Mouse (Mus musculus) embryo, embryonic 9.5 days (tissue): ENCODE data around the gene 4833439L19Rik.

ENCODE experiments used
- DNase-seq: peaks from one replicate; pipeline ENCODE4 v3.0.0-alpha.2; 2017; ENCODE audit errors: extremely low spot score

Gene 4833439L19Rik

DNA sequence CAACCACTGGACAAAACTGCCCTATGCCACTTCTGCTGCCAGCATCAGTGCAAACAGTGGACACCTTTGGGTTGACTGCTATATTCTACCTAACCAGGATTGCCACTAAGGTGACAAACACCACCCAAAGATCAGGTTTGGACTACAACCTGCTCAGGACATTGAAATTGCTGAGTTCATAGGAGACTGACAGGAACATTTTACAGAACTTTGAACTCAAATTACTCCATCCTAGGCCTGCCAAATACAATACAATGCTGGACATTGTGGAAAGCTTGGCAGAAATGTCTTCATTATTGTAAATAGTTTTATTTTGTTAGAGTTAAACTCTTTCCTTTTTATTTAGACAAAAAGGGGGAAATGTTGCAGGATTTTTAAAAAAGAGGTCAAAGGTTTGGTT is 44.1 kb downstream of the 4833439L19Rik start:
- no peak for DNase-seq

DNA sequence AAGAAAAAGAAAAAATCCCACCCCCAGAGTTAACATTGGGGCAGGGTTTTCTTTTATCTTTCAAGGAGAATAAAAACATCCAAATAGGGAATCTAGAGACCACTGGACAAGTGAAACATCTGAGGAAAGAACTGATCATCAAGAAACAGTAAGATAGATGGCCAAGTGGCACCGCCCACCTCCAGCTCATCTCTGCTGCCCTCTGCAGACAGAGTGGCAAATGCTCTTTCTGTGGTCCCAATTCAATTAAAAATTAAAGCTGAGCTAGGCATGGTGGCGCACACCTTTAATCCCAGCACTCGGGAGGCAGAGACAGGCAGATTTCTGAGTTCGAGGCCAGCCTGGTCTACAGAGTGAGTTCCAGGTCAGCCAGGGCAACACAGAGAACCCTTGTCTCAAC is 45.0 kb downstream of the 4833439L19Rik start:
- no peak for DNase-seq

DNA sequence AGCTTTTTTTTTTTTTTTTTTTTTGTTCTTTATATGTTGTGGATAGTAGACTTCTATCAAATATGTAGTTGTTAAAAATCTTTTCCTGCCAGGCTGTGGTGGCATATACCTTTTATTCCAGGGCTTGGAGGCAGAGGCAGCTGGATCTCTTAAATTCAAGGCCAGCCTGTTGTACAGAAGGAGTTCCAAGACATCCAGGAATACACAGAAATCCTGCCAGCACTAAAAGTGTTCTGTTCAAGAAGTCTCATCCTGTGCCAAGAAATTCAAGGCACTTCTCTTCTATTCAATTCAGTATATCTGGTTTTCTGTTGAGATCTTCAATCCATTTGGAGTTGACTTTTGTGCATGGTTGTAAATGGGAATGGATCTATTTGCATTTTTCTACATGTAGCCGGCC is 59.3 kb downstream of the 4833439L19Rik start:
- no peak for DNase-seq

DNA sequence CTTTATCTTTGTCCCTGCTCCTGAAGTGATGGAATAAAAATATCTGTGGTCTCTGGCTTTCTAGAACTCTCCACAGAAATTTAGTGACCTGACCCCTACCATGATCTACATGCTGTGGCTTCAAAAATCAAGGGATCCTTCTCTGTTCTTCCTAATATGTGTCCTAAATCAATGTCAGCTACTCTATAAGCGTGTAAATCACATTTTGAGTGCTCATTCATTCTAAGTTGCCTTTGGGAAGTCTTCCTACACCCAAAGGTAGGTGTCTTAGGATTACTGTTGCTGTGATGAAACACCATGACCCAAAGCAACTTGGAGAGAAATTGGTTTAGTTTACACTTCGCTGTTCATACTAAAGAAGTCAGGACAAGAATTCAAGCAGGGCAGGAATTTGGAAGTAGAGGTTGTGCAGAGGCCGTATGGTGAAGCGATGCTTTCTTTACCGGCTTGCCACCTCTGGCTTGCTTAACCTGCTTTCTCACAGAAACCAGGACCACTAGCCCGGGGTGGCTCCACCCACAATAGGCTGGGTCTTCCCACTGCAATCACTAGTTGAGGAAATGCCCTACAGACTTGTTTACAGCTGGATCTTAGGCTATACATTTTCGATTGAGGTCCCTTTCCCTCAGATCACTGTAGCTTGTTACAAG is 60.5 kb downstream of the 4833439L19Rik start:
- DNase-seq, result peak; percentile 9

DNA sequence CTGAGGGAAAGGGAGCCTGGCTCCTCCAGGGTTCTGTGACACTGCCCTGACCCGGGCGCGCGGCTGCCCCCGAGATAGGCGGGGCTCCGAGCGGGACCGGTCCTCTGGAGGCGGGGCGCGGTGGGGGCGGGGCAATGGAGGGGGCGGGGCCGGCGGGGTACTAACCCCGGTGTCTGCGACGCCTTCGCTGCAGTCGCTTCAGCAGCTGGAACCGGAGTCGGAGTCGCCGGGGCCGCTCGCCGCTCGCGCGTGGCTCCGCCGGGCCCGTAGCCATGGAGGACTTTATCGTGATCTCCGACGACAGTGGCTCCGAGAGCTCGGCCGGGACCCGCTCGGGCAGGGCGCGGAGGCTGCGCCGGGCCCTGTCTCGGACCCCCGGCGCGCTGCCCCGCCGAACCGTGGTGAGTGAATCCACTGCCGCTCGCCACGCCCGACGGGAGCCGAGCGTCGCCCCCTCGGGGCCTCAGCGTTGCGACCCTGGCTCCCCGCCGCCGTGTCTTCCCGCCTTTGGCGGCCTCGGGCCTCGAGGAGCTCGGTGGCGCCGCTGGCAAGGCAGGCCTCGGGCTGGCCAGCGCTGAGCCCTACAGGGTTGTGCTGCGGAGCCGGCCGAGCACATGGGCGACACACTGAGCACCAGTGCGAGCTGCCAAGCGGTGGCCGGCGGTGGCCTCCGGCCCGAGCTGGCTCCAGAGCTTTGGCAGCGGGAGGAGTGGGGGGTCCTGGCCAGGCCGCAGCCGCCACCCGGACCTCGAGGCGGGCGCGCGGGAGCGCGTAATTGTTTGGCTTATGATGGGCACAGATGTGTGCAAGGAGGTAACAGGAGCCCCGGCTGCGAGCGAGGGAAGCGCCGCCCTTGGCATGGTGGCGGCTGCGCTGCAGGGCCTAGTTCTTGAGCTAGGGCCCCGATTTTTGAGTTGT is 61.4 kb downstream of the 4833439L19Rik start, which contains the start of gene Simc1:
Simc1 (plus strand) TSS at position 176 of the 918 bp plus-strand sequence.
- DNase-seq, result peak; percentile 92

DNA sequence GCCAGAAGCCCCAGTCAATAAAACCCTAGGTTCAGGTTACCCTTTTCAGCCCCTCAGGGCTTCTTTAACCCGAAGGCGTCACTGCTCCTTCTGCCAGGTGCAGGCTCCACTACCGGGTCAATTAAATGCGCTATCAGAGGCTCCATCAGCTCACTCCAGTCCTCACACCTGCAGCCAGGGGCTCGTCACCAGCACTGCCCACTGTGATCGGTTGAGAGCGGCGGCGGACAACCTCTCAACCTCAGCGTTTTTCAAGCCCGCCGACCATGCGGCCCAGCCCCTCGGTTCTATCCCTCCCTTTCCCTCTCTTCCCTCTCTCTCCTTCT is 62.0 kb downstream of the 4833439L19Rik start:
- no peak for DNase-seq

DNA sequence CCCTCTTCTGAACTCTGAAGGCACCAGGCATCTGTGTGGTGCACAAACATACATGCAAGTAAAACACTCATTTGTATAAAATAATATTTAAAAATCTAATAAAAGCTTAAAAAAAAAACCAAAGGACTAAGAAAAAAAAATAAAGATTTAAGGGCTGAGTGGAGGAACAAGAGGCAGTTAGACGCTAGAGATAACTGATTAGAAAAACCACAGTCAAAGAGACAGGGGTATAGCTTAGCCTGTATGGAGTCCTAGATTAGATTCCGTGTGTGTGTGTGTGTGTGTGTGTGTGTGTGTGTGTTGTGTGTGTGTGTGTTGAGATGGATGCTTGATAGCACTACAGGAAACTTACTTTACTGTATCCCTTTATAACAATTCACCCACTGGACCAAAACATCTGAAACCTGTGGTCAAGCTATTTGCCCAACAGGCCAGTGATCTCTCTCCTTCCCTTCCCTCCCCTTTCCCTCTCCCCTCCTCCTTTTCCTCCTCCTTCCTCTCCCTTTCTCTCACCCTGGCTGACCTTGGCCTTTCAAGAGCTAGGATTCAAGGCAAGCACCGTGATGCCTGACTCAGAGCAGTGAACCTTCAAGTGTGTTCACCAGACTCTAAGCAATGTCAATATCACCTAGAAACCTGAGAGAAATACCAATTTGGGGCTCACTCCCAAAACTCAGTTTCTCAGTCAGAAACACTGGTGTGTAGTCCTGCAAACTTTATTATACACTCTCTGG is 63.1 kb downstream of the 4833439L19Rik start:
- no peak for DNase-seq

DNA sequence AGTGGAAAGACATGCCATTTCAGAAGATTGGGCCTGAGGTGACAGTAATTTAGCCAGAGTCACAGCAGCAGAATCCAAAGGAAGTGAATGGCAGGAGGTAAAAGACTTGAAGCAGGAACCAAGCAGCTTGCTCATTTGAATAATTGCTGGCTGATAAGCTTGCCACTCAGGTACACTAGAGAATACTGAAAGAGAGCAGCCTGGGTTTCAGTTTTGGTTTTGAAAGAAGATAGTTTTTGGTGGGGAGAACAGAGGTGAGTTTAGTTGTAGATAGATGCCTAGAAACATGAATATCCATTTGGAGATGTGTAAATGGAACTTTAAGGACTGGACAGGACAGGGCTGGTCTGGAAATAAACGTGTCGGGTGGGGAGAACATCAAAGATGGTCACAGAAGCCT is 63.9 kb downstream of the 4833439L19Rik start:
- DNase-seq, result no peak
